Mouse (Mus musculus) erythroid progenitor cell, adult 5-6 weeks (primary cell): ENCODE data around the gene Nav2. TPM values are rescaled to one million over a fixed set of nuclear protein-coding genes. Genes with fewer than 3 reads are reported as not detected.

Experiments
- ATAC-seq: replicated peaks from 2 replicates; pipeline ENCODE4 v1.8.0; 2016; ENCODE audit warnings: moderate number of reproducible peaks, mild to moderate bottlenecking, moderate TSS enrichment, inconsistent platforms; ENCODE audit not compliant: poor library complexity, low FRiP score, severe bottlenecking
- total RNA-seq, 2 experiments: library from RNA; stranded (forward) in 1 of 2; stranded (reverse) in 1 of 2; fragments of 150-400 nt in 1 of 2; fragments of 186-747, 209-891 nt in 1 of 2; gene quantifications; 2 replicates each; pipeline versions ENCODE4 v1.2.3 to v1.2.4; 2015 to 2017; ENCODE audit warnings: low replicate concordance in 2 of 2

The Nav2 gene
- total RNA-seq, 2 experiments from 2014 or later: 3.1 to 29.8 TPM

DNA sequence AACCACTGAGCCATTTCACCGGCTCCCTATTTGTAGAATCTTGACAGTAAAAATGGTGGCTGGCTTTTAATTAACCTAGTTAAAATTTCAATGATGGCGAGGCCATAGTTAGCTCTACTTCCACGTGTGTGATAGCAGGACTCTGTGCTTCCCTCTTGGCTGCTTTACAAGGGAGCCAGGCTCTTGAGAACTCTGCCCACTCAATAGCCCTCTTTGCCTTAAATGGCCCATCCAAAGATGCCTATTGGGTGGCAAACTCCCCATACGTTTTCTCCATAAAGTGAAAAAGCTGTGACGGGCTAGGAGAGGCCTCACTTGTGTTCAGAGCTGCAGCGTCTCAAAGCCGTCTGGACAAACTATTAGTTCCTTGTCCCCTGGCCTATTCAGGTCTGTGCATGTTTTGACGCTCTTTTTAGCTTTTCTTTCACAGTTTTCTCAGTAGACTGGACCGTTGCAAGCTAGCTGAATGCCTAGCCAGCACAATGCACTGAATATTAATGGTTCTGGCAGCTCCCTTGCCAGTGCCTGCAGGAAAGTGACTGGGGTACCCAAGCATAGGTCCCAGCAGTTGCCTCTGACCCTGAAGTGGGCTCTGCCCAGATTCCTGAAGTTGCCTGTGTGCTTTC, 453.1 kb downstream of the Nav2 start:
- no peak for ATAC-seq

DNA sequence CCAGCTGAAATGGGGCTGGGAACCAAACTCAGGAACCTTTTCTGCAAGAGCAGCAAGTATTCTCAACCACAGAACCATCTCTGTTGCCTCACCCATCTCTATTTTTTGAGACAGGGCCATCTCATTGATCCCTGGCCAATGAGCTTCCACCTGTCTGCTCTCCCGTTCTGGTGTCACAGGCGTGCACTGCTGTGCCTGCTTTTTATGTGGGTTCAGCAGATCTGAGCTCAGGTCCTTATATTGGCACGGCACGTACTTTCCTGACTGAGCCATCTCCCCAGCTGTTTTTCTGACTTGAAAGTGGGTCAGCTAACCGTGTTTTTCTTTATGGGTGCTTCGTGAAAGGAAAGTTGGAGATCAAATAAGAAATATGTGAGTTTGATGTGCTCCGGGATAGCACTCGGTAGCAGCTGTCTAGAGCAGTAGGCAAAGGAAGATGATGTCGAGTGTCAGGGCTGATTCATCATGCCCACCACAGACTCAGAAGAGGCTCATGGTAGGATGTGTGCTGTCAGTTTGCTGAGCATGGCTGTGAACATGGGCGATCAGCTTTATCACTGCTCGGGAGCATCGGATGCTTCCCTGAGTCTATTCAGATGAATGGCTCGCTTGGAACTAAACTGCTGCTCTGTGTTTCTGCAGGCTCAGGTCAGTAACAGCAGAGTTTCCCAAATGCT, 456.1 kb downstream of the Nav2 start:
- no peak for ATAC-seq

GRCm38 (mm10) chr7:49368590-49368989, 460.1 kb downstream of the Nav2 start:
- no peak for ATAC-seq

- no peak for ATAC-seq
Observed at GRCm38 (mm10) chr7:49369006-49369405, 460.5 kb downstream of the Nav2 start.

DNA sequence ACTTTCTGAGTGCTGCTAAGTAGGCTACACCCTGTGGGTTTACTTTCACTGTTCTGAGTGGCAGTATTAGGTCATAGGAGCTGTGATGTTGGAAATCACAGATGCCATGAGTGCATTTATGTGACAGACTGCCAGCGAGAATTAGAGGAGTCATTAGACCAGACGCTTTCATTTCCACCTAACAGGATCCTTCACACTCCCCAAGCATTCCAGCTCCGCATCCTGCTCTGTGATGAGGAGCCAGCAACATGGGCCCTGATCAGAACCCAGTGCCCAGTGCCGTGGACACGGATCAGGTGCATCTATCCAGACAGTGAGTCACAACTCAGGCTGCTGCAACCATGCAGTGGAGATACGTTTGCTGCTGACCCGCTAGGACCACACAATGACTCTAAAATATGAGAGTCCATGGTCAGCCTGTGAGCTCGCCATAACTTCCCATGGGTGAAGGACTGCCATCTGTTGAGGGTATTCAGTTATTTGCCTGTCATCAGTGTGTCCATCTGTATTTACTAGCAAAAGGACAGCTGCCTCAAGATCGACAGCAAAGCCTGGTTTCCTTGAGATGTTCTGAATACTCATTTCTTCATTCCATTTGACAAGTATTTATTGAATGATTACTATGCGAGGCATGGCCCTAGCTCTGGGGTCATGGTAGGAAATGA, 461.4 kb downstream of the Nav2 start:
- no peak for ATAC-seq

GRCm38 (mm10) chr7:49371345-49371744, 462.8 kb downstream of the Nav2 start:
- ATAC-seq: no peak

GRCm38 (mm10) chr7:49371972-49372371, 463.5 kb downstream of the Nav2 start:
- no peak for ATAC-seq

DNA sequence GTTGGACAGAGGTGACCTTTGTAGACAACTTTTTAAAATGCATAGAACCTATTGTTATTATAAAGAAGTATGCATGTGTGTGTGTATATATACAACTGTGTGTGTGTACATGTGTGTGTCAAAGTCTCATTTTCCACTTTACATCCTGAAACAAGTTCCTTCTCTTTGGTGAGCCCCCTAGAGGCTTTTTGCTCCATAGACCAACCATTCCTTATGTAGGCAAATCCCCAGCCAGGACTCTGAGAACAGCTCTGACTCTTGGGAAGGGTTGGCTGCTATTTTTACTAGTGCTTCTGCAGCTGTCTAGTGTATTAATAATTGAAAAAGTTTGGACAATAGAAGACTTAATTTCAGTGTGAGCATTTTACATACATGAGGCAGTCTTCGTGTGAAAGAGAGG, 464.7 kb downstream of the Nav2 start:
- no peak for ATAC-seq

DNA sequence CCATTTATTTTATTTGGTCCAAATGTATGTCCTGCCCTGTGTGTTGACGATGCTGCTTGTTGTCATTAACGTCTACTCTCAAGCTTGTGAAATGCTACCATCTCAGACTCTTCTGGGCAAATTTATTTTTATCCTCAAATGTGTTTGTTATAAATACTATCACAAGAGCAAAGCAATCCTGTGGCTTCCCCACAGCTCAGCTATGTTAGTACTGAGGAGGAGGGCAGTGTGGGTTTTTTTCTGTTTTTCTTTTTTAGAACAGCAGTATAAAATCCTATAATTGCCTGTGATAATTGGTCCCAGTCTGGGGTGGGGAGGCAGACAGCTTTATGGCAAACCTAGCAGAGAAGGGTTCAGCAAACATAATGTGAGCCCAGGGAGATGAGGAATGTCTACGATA, 465.1 kb downstream of the Nav2 start:
- ATAC-seq: no peak

GRCm38 (mm10) chr7:49375499-49375974, 467.0 kb downstream of the Nav2 start:
- ATAC-seq: no peak

- ATAC-seq: no peak
Observed at GRCm38 (mm10) chr7:49378608-49379007, 470.1 kb downstream of the Nav2 start.

DNA sequence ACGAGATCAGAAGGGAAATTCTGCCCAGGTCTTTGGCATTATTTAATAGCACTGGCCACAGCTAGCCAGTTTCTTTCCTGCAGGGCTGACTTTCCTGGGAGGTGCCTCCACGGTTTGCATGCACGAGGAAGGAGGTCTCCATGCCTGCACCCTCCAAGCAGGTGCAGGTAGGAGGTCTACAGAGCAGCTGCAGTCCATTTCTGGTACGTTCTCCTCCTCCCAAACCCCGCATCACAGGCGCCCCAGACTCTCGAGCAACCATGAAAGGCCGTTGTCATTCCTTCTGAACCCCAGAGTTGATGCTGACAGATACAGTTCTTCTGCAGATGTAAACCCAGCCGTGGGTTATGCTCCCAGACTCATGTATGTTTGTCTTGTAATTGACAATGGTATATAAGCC, 472.4 kb downstream of the Nav2 start:
- ATAC-seq: no peak

GRCm38 (mm10) chr7:49382884-49383283, 474.4 kb downstream of the Nav2 start:
- no peak for ATAC-seq

GRCm38 (mm10) chr7:49388137-49388536, 479.6 kb downstream of the Nav2 start:
- ATAC-seq: no peak

- no peak for ATAC-seq
Observed at GRCm38 (mm10) chr7:49390312-49390711, 481.8 kb downstream of the Nav2 start.

GRCm38 (mm10) chr7:49390829-49391228, 482.3 kb downstream of the Nav2 start:
- ATAC-seq: no peak

DNA sequence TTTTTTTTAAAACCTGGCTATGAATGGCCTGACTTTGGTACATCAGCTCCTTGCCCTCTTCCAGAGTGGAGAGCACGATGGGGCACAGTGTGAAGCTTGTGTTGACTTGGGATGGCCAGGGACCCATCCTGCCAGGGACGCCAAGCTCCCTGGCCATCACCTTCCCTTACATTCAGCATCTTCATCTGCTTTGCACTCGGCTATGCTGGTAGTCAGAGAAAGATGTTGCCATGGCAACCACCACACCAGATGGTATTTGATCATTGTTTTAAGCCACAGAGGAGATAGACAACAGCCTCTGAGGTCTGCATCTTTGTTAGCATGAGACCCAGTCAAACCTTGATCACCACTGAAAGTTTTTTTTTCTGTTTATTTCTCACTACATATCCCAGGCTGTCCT, 483.7 kb downstream of the Nav2 start:
- ATAC-seq: no peak

DNA sequence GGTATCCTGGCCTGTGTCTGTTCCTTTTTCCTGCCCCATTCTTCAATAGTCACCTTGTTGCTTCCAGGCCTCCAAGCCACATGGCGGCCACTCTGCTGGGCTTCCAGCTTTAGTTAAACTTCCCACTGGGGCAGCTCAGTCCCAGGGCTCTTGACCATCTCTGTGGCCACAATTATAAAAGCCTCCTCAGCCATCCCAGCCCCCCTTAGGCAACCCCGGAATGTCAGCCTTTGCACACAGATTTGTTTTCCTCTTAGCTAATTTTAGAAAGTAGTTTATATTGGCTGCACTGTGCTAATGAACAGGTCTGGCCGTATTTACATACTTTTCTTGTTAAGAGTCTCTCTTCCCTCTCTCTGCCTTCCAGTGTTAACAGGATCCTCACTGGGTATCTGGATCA, 484.3 kb downstream of the Nav2 start:
- no peak for ATAC-seq

DNA sequence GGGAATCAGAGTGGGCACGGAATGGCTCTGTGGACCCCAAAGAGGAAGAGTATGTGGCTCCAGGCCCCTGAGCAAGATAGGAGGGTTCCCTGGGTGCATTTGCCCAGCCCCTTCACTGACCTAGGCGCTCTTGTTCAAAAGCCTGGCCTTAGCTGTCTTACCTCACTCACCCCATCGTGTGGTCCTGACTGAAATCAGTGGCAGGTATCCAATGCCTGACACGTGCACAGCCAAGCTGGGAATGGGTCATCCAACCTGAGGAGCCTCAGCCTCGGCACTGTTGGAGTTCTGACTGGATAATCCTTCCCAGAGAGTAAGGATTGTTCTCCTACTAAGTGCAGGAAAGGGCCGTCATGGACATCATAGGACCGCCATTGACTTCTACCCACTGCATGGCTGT, 485.3 kb downstream of the Nav2 start:
- no peak for ATAC-seq

GRCm38 (mm10) chr7:49396202-49396601, 487.7 kb downstream of the Nav2 start:
- no peak for ATAC-seq

- no peak for ATAC-seq
Observed at GRCm38 (mm10) chr7:49397441-49398003, 489.0 kb downstream of the Nav2 start.
